Mouse (Mus musculus) retina, embryonic 14.5 days (tissue): Measurements from ENCODE around the gene Gdpd5.
A peak's percentile ranks its signal among the peaks of the same experiment; 100 is the strongest.

Experiments
- DNase-seq: peaks from one replicate; pipeline ENCODE4 v3.0.0-alpha.2; 2015; ENCODE audit warnings: low spot score

The Gdpd5 gene

GRCm38 (mm10) chr7:99381214-99382087 is at the start of gene Gdpd5:
Gene Gdpd5, plus strand, starts transcription at chr7:99381414.
- peak; percentile 99 for DNase-seq

- DNase-seq, result peak; percentile 90
These were observed 48.3 kb upstream of the Gdpd5 start for GRCm38 (mm10) chr7:99332774-99333480.

GRCm38 (mm10) chr7:99340736-99341135 is 40.5 kb upstream of the Gdpd5 start:
- no peak for DNase-seq

GRCm38 (mm10) chr7:99343577-99343976 is 37.6 kb upstream of the Gdpd5 start:
- no peak for DNase-seq

GRCm38 (mm10) chr7:99347268-99347667 is 33.9 kb upstream of the Gdpd5 start:
- no peak for DNase-seq

- DNase-seq, result no peak
These were observed 32.3 kb upstream of the Gdpd5 start for GRCm38 (mm10) chr7:99348883-99349282.

- no peak for DNase-seq
These were observed 31.2 kb upstream of the Gdpd5 start for GRCm38 (mm10) chr7:99349782-99350720.

GRCm38 (mm10) chr7:99351104-99351801 is 30.0 kb upstream of the Gdpd5 start:
- DNase-seq, result peak; percentile 49

- peak; percentile 78 for DNase-seq
These were observed 29.3 kb upstream of the Gdpd5 start for GRCm38 (mm10) chr7:99351802-99352517.

GRCm38 (mm10) chr7:99352526-99353400 is 28.5 kb upstream of the Gdpd5 start, which contains the start of gene Serpinh1:
Gene Serpinh1, minus strand, starts transcription at chr7:99353239.
- DNase-seq, result peak; percentile 80

GRCm38 (mm10) chr7:99355731-99356131 is 25.5 kb upstream of the Gdpd5 start:
- peak; percentile 79 for DNase-seq

GRCm38 (mm10) chr7:99356244-99356930 is 24.8 kb upstream of the Gdpd5 start:
- no peak for DNase-seq

- no peak for DNase-seq
These were observed 24.0 kb upstream of the Gdpd5 start for GRCm38 (mm10) chr7:99357201-99357600.

GRCm38 (mm10) chr7:99358371-99358770 is 22.8 kb upstream of the Gdpd5 start:
- DNase-seq, result no peak

GRCm38 (mm10) chr7:99360021-99360802 is 21.0 kb upstream of the Gdpd5 start:
- DNase-seq, result peak; percentile 82

GRCm38 (mm10) chr7:99360803-99361414 is 20.3 kb upstream of the Gdpd5 start:
- DNase-seq, result no peak

- DNase-seq, result no peak
These were observed 19.1 kb upstream of the Gdpd5 start for GRCm38 (mm10) chr7:99362137-99362536.

- peak; percentile 93 for DNase-seq
These were observed 16.1 kb upstream of the Gdpd5 start for GRCm38 (mm10) chr7:99365069-99365468.
